Mouse (Mus musculus) adrenal gland, adult (tissue): ENCODE results near the gene Avil.

Source experiments
- DNase-seq, 2 experiments: peaks; one replicate each; pipeline ENCODE4 v3.0.0; 2022 to 2023; ENCODE audit warnings: low spot score in 1 of 2; ENCODE audit not compliant: inconsistent age in 2 of 2

The Avil gene

GRCm38 (mm10) chr10:127017071-127017470 lies 16.6 kb downstream of the Avil start:
- DNase-seq: no peak

GRCm38 (mm10) chr10:127018422-127018821 lies 17.9 kb downstream of the Avil start:
- no peak for DNase-seq

- DNase-seq: peak; percentile 93 to 97
These were observed 30.1 kb downstream of the Avil start, which contains the start of gene Tsfm for GRCm38 (mm10) chr10:127030336-127031296. Gene Tsfm (minus strand): TSS chr10:127030840.

- DNase-seq: no peak
These were observed 32.8 kb downstream of the Avil start for GRCm38 (mm10) chr10:127033301-127033741.

- no peak for DNase-seq
These were observed 35.8 kb downstream of the Avil start for GRCm38 (mm10) chr10:127036273-127036672.

GRCm38 (mm10) chr10:127037641-127038040 lies 37.1 kb downstream of the Avil start:
- DNase-seq: no peak

GRCm38 (mm10) chr10:127040569-127041214 lies 40.2 kb downstream of the Avil start:
- peak in 1 of 2 experiments; percentile 70 for DNase-seq

- peak in 1 of 2 experiments; percentile 64 for DNase-seq
These were observed 40.8 kb downstream of the Avil start, which contains the start of the genes Mettl1 and Eef1akmt3 for GRCm38 (mm10) chr10:127041274-127041766. Gene Mettl1 (plus strand): TSS chr10:127041414. Gene Eef1akmt3 (minus strand): TSS chr10:127041513.

- DNase-seq: peak; percentile 91 to 98
These were observed 41.3 kb downstream of the Avil start for GRCm38 (mm10) chr10:127041774-127042338.

- DNase-seq: no peak
These were observed 42.1 kb downstream of the Avil start for GRCm38 (mm10) chr10:127042468-127043115.

GRCm38 (mm10) chr10:127043187-127043586 lies 42.7 kb downstream of the Avil start:
- DNase-seq: no peak

GRCm38 (mm10) chr10:127047954-127048353 lies 47.4 kb downstream of the Avil start, which contains the start of gene Cyp27b1:
Gene Cyp27b1 (plus strand): TSS chr10:127048250.
- DNase-seq: no peak

- DNase-seq: peak in 1 of 2 experiments; percentile 60
These were observed 48.3 kb downstream of the Avil start for GRCm38 (mm10) chr10:127048608-127049394.

GRCm38 (mm10) chr10:127049395-127050118 lies 49.0 kb downstream of the Avil start:
- peak in 1 of 2 experiments; percentile 55 for DNase-seq

- no peak for DNase-seq
These were observed 49.6 kb downstream of the Avil start for GRCm38 (mm10) chr10:127050119-127050474.

GRCm38 (mm10) chr10:127054646-127055045 lies 54.1 kb downstream of the Avil start:
- no peak for DNase-seq

GRCm38 (mm10) chr10:127055406-127055805 lies 54.9 kb downstream of the Avil start:
- no peak for DNase-seq

- DNase-seq: no peak
These were observed 56.0 kb downstream of the Avil start for GRCm38 (mm10) chr10:127056490-127056889.

GRCm38 (mm10) chr10:127058161-127058560 lies 57.7 kb downstream of the Avil start:
- peak; percentile 82 to 92 for DNase-seq
